Mouse (Mus musculus): ENCODE measurements around the gene Hexim2. TPM values are rescaled to one million over a fixed set of nuclear protein-coding genes. Genes with fewer than 3 reads are reported as not detected.

Gene Hexim2
- polyA plus RNA-seq, 2 experiments from 2014 or later = 2.2 to 3.6 TPM

DNA sequence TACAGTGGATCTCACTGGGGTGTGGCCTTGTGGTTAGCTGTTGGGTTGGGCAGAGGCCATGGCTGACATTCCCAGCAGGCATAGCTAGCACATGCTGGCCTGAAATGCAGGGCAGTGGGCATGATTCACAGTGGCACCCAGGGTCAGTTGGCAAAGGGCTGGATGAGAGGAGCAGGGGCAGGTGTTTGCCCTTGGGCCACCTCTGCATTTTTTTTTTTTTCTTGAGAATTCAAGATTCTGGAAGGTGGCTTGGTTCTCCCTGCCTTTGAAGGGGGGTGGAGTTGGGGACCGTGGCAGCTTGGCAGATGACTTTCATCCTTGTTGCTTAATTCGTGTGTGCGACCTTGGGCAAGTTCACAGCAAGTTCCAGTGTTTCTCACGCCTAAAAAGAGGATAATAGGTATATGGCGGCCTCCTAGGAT, 42.2 kb downstream of the Hexim2 start:
- ATAC-seq = no peak

DNA sequence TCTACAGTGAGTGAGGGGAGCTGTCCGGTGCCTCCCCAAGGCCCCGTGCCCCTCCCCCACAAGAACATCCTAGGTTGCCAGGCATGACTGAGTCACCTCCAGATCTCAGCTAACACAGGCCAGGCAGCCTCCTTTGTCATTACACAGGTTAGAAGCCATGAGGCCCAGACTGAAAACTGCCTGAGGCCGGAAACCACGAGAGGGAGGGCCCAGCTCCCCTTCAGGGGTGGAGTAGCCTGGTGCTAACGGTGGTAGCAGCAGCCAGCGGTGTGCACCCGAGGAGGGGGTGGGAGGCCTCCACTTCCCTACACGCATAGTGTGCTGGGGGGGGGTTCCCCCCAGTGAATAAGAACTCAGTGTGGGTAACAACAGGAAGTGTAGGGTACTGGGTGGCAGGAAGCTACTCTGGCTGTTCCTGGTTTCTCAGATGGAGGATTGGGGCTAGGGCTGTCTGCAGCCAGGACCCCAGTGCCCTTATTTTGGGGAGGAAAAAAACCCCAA, 42.7 kb downstream of the Hexim2 start:
- peak; percentile 86 for ATAC-seq

DNA sequence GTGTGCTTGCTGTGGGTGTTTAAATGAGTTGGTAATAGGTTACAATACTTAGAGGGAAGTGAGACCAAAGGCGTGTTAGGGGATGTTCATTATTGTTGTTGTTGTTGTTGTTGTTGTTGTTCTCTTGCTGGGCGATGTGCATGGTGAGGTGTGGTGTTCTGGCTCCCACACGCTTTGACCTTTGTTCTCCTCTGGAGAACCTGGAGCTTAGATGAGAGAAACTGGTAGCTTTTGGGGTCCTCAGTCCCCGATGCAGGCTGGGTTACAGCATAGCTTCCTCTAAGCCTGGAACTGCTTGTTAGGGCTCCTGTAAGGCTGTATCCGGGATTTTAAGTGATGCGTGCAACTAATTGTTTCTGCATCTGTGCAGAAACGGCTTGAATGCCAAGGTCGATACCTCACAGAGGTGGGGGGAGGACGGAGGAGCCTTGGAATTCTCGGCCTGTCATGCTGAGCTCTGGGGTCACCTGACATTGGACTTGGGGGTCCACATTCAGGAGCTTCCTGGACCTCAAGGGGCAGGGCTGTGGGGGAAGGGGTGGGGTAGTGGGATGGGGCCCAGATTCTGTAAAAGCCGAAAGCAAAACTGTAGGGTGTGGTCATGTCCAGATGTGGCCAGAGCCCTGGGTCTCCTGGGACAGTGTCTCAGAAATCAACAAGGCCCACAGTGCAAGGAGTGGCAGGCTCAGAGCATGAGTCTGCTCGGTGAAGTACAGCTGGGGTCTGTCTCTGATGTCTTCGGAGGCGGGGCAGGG, 43.6 kb downstream of the Hexim2 start:
- no peak for ATAC-seq

DNA sequence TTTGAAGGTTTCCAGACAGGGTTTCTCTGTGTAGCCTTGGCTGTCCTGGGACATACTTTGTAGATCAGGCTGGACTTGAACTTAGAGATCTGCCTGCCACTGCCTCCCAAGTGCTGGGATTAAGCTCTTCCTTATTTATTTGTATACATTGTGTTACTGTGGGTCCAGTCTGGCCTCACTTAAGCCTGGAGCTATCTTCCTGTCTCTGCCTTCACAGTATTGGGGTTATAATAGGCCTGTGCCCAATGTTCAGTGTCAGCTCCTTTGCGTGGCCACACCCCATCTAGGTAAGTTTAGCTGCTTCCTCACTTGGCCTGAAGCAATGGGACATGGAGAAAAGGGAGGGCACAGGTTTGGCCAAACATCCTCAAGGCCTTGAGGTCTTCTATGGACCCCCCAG, 44.3 kb downstream of the Hexim2 start:
- ATAC-seq = no peak

DNA sequence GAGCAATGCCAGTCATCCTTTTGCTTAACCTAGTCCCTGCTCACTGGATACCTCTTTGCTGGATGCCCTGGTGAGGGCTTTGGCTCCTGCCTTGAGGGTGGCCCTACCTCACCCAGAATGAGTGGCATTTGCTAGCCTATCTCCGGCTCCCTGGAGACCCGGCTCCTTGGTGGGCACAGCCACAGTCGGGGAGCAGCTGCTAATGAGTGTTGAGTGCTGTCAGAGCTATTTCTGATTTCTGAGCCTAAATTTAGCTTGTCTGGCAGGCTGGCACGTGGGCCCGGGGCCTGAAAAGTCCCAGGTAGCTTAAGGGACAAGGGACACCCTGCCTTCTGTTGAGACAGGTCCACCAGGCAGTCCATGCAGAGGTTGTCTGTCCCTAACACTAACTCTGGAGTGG, 45.0 kb downstream of the Hexim2 start:
- ATAC-seq = no peak

DNA sequence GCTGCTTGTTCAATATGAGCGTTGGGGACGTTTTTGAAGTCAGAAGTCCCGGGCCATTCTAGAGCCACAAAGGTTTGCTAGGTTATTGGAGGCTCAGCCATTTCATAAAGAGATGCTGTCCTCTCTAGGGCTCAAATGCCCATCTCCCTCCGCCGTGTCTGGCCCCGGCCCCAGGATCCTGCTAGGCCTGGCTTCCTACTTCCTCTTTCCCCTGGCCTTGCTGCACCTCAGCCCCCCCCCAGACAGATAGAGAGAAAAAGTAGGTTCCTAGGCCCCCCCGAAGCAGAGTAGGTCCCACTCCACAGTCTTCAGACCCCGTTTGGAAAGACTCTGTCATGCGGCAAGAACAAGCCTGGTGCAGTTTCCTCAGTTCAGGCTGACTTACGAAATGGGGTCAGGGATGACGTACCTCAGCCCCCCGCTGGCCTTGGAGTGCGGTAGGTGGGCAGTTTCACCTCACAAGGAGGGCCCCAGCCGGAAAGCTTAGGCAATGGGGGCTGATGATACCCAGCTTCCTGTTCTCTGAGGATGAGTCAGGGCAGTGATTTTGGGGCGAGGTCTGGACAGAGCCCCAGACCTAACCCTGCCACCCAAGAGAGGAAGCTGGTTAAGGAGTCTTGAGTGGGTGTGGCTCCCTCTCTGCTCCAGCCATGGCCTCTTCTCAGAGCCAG, 45.7 kb downstream of the Hexim2 start:
- peak; percentile 6 for ATAC-seq

DNA sequence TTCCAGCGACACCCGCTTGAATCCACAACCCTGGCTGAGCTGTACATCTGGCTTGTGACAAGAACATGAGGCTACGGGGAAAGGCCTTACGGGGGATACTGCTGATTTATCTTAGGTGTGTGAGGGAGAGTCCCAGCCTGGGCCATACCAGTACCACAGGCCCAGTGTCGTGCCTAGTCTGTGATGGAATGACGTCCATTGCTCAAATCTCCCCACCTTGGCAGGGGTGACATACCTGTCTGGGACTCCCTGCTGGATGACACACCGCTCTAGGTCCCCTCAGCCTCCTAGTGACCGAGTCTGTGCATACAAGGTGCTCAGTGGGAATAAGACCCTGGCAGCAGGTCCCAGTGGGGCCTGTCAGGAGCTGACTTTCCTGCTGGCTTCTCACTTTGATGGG, 46.5 kb downstream of the Hexim2 start:
- ATAC-seq = no peak

DNA sequence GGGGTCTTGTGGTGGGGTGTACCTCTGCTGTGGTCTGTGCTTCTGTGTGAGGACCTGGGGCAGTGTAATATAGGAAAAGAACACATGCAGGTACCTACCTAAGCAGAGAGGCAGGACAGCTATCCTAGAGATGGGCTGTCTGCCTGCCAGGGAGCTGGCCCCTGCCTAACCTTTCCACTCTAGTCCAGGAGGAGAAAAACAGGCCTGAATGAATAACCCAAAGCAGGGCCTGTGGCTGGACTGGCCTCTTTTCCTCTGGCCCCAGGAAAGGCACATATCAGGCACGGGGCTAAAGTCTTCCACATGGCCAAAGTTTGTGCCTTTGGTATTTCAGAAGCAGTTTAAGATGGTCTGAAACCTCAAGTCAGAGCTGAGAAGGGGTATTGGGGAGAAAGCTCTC, 48.2 kb downstream of the Hexim2 start:
- ATAC-seq = no peak

DNA sequence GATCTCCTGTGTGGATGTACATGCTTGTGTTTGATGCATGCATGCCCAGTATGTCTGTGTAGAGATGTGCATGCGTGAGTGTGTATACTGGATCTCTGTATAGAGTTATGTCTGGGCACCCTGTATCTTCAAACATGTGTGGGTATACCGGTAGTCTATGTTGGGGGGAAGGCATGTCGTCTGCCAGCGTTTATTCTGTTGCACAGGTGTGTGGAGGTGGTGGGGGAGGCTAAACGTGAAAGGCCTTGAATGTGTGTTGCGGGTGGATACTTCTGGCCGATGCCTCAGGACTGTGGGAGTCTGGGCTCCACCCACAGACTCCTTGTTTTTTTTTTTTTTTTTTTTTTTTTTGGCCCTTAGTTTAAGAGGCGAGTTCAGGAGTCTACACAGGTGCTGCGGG, 49.1 kb downstream of the Hexim2 start:
- no peak for ATAC-seq

DNA sequence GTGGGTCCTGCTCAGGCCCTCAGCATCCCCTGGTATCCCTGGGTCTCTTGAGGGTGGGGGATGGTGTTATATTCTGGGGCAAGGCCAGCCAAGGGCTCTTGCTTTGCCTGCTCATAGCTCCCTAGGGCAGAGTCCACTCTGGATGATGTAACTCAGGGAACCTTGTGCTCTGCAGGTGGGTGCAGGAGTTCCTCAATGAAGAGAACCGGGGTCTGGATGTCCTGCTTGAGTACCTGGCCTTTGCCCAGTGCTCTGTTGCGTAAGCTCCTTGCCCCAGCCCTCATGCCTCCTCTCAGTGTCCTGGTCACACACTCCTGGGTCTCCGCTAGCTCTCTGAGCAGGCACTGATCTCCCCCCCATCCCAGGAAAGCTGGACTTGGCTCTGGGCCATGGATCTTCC, 49.7 kb downstream of the Hexim2 start:
- no peak for ATAC-seq

DNA sequence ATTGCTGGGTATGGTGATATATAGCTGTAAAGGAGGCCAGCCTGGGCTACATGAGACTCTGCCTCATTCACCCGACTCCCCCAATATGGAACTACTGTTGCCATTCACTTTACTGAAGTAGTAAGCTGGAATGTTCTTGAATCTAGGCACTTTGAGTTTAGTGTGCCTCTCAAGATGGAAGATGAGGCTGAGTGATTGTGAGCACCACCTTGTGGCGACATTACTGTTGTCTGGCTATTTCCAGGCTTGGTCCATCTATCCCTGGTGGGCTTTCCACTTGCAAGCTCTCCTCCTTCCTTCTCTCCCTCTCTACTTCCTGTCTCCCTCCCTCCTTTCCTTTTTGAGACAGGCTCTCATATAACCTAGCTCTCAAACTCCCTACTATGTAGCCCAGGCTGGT, 52.7 kb downstream of the Hexim2 start:
- peak; percentile 28 for ATAC-seq

Other genes with a start within 250 kb of the Hexim2 start
- gene Fam187a, start 247.3 kb upstream of the Hexim2 start, polyA plus RNA-seq (2017; shearing (Covaris generic)) = not detected
- not detected for gene Gfap, start 231.5 kb upstream of the Hexim2 start, polyA plus RNA-seq (2017; shearing (Covaris generic))
- 1 to 10 TPM; 1.6 to 1.9 TPM for gene Kif18b, start 207.3 kb upstream of the Hexim2 start, polyA plus RNA-seq (2017; shearing (Covaris generic))
- not detected for gene C1ql1, start 185.7 kb upstream of the Hexim2 start, polyA plus RNA-seq (2017; shearing (Covaris generic))
- 10 to 100 TPM; 62.2 to 99.9 TPM for gene Nmt1, start 104.2 kb upstream of the Hexim2 start, polyA plus RNA-seq (2017; shearing (Covaris generic))
- gene Dcakd, start 104.1 kb upstream of the Hexim2 start, polyA plus RNA-seq (2017; shearing (Covaris generic)) = 10 to 100 TPM; 23.5 to 25.6 TPM
- under 1 TPM in 1 of 2 experiments, not detected in 1; 0.20 TPM for gene Plcd3, start 30.8 kb upstream of the Hexim2 start, polyA plus RNA-seq (2017; shearing (Covaris generic))
- 10 to 100 TPM; 18.4 to 24.0 TPM for gene Acbd4, start 30.7 kb upstream of the Hexim2 start, polyA plus RNA-seq (2017; shearing (Covaris generic))
- 1 to 10 TPM; 3.4 TPM for gene Hexim1, start 16.2 kb upstream of the Hexim2 start, polyA plus RNA-seq (2017; shearing (Covaris generic))
- gene Fmnl1, start 38.7 kb downstream of the Hexim2 start, polyA plus RNA-seq (2017; shearing (Covaris generic)) = 10 to 100 TPM; 60.0 to 62.7 TPM
- not detected for gene 1700023F06Rik, start 76.1 kb downstream of the Hexim2 start, polyA plus RNA-seq (2017; shearing (Covaris generic))
- not detected for gene Spata32, start 86.0 kb downstream of the Hexim2 start, polyA plus RNA-seq (2017; shearing (Covaris generic))
- gene Map3k14, start 135.0 kb downstream of the Hexim2 start, polyA plus RNA-seq (2017; shearing (Covaris generic)) = 10 to 100 TPM; 22.0 to 28.9 TPM
- gene Arhgap27, start 231.3 kb downstream of the Hexim2 start, polyA plus RNA-seq (2017; shearing (Covaris generic)) = 10 to 100 TPM; 25.5 to 33.2 TPM

All from activated CD4-positive, CD25-positive, alpha-beta regulatory T cell, adult 4 months (primary cell).